Mouse (Mus musculus): ENCODE measurements at regions not wholly inside any gene's neighbourhood (a gene's known extent, or its start where the extent isn't known, plus 50 kb on each side); places are given as distances from the start of the nearest gene placed in this dataset.
A peak's percentile ranks its signal among the peaks of the same experiment; 100 is the strongest.

GRCm38 (mm10) chr5:29142957-29143356 is 52.8 kb upstream of the Rnf32 start:
- no peak for DNase-seq (ENCODE audit: low read depth)

GRCm38 (mm10) chr5:29142502-29142901 is 53.3 kb upstream of the Rnf32 start:
- DNase-seq (ENCODE audit: low read depth), result no peak

- no peak for DNase-seq (ENCODE audit: low read depth)
These were observed 58.3 kb upstream of the Rnf32 start for GRCm38 (mm10) chr5:29137481-29137880.

GRCm38 (mm10) chr5:29132261-29132660 is 63.5 kb upstream of the Rnf32 start:
- DNase-seq (ENCODE audit: low read depth), result peak; percentile 10

GRCm38 (mm10) chr5:29131762-29132161 is 64.0 kb upstream of the Rnf32 start:
- no peak for DNase-seq (ENCODE audit: low read depth)

- DNase-seq (ENCODE audit: low read depth), result no peak
These were observed 66.1 kb upstream of the Rnf32 start for GRCm38 (mm10) chr5:29129724-29130123.

- DNase-seq (ENCODE audit: low read depth), result no peak
These were observed 78.8 kb upstream of the Rnf32 start for GRCm38 (mm10) chr5:29116942-29117341.

- no peak for DNase-seq (ENCODE audit: low read depth)
These were observed 83.3 kb upstream of the Rnf32 start for GRCm38 (mm10) chr5:29112531-29112930.

GRCm38 (mm10) chr5:29107276-29107675 is 88.5 kb upstream of the Rnf32 start:
- no peak for DNase-seq (ENCODE audit: low read depth)

GRCm38 (mm10) chr5:29083288-29083687 is 112.5 kb upstream of the Rnf32 start:
- no peak for DNase-seq (ENCODE audit: low read depth)

GRCm38 (mm10) chr5:29054393-29054792 is 141.4 kb upstream of the Rnf32 start:
- no peak for DNase-seq (ENCODE audit: low read depth)

GRCm38 (mm10) chr5:29036636-29037035 is 159.2 kb upstream of the Rnf32 start:
- DNase-seq (ENCODE audit: low read depth), result no peak

GRCm38 (mm10) chr5:29033462-29033997 is 162.3 kb upstream of the Rnf32 start:
- DNase-seq (ENCODE audit: low read depth), result no peak

GRCm38 (mm10) chr5:29030525-29030924 is 165.3 kb upstream of the Rnf32 start:
- DNase-seq (ENCODE audit: low read depth), result no peak

- no peak for DNase-seq (ENCODE audit: low read depth)
These were observed 165.8 kb upstream of the Rnf32 start for GRCm38 (mm10) chr5:29029957-29030356.

- DNase-seq (ENCODE audit: low read depth), result no peak
These were observed 170.7 kb upstream of the Rnf32 start for GRCm38 (mm10) chr5:29025045-29025444.

- DNase-seq (ENCODE audit: low read depth), result no peak
These were observed 203.0 kb upstream of the Rnf32 start for GRCm38 (mm10) chr5:28992796-28993195.

GRCm38 (mm10) chr5:28979932-28980331 is 215.9 kb upstream of the Rnf32 start:
- DNase-seq (ENCODE audit: low read depth), result no peak

GRCm38 (mm10) chr5:28970404-28970803 is 225.4 kb upstream of the Rnf32 start:
- DNase-seq (ENCODE audit: low read depth), result no peak

GRCm38 (mm10) chr5:28955036-28955435 is 240.8 kb upstream of the Rnf32 start:
- DNase-seq (ENCODE audit: low read depth), result no peak

GRCm38 (mm10) chr5:28947465-28947864 is 248.3 kb upstream of the Rnf32 start:
- no peak for DNase-seq (ENCODE audit: low read depth)

- DNase-seq (ENCODE audit: low read depth), result no peak
These were observed 252.0 kb upstream of the Rnf32 start for GRCm38 (mm10) chr5:28943571-28944316.

- DNase-seq (ENCODE audit: low read depth), result no peak
These were observed 254.8 kb upstream of the Rnf32 start for GRCm38 (mm10) chr5:28940972-28941371.
